ENCODE assay signal across 34 mouse cellular contexts in genomic region chr3:138373920-138374319, GRCm38 (mm10). TPM values are rescaled to one million over a fixed set of nuclear protein-coding genes. Genes with fewer than 3 reads are reported as not detected.
DNase-seq lines count a peak whose midpoint lies in the region; ATAC-seq and TF ChIP-seq lines count a peak whose summit lies in the region.
"Had no signal": no experiment of that assay in that cellular context is flagged by ENCODE, and none has a peak within 500 bp of the region (broad histone marks: within the 10 kb centered on the region; RNA-seq: fewer than 3 reads in every experiment).

No protein-coding gene starts in this region.

- ATAC-seq in liver, postnatal 0 days = peak; percentile 78
- no peak for ATAC-seq in liver, embryonic 12.5 days
- ATAC-seq: CD4-positive, CD25-positive, alpha-beta regulatory T cell, adult 4 months; forebrain, embryonic 14.5 days; forebrain, postnatal 0 days had no signal

- TF ChIP-seq POLR2A in kidney, adult 2 months (IDR thresholded peaks at IDR 0.05; ENCODE audit: low read depth, low read length) = no peak

- no peaks in the 10 kb centered on the region for H3K27me3 ChIP-seq in kidney, adult 2 months (replicated peaks; ENCODE audit: control insufficient read depth, insufficient read depth, low read length)
- H3K27me3 ChIP-seq in liver, postnatal 0 days (ENCODE audit: insufficient read depth, low read length) = no peaks in the 10 kb centered on the region
- no peaks in the 10 kb centered on the region for H3K27me3 ChIP-seq in liver, embryonic 12.5 days (replicated peaks)
- H3K27me3 ChIP-seq: embryonic facial prominence, embryonic 12.5 days; embryonic facial prominence, embryonic 15.5 days; hindbrain, embryonic 12.5 days; hindbrain, embryonic 15.5 days had no signal

- no peak overlapping the region for H3K27ac ChIP-seq in kidney, adult 2 months (ENCODE audit: insufficient read depth, low read depth, low read length)
- peak overlapping the region; percentile 18; the same call in 1 of the 2 replicates for H3K27ac ChIP-seq in liver, postnatal 0 days (ENCODE audit: low read depth)
- H3K27ac ChIP-seq in liver, embryonic 12.5 days = no peak overlapping the region
- H3K27ac ChIP-seq: embryonic facial prominence, embryonic 12.5 days; embryonic facial prominence, embryonic 15.5 days; gastrocnemius, adult 2 months; hindbrain, embryonic 12.5 days; hindbrain, embryonic 15.5 days had no signal

- H3K4me1 ChIP-seq in kidney, adult 2 months (ENCODE audit: control insufficient read depth, insufficient read depth, low read length) = no peaks in the 10 kb centered on the region
- H3K4me1 ChIP-seq in liver, postnatal 0 days (ENCODE audit: insufficient read depth) = peaks cover 3% of the 10 kb centered on the region
- no peaks in the 10 kb centered on the region for H3K4me1 ChIP-seq in liver, embryonic 12.5 days
- H3K4me1 ChIP-seq: embryonic facial prominence, embryonic 12.5 days; embryonic facial prominence, embryonic 15.5 days; hindbrain, embryonic 12.5 days; hindbrain, embryonic 15.5 days had no signal

- 70% methylated on average over 4 of the region's 4 CpGs for WGBS in kidney, adult 2 months
- 63% methylated on average over 4 of the region's 4 CpGs for WGBS in liver, postnatal 0 days (ENCODE audit: insufficient replicate concordance)
- WGBS in liver, embryonic 12.5 days (ENCODE audit: insufficient replicate concordance) = 72% methylated on average over 4 of the region's 4 CpGs

- no peaks in the 10 kb centered on the region for H3K9me3 ChIP-seq in liver, postnatal 0 days (ENCODE audit: low read length)
- no peaks in the 10 kb centered on the region for H3K9me3 ChIP-seq in liver, embryonic 12.5 days (replicated peaks)
- H3K9me3 ChIP-seq: embryonic facial prominence, embryonic 12.5 days; embryonic facial prominence, embryonic 15.5 days; hindbrain, embryonic 12.5 days; hindbrain, embryonic 15.5 days had no signal

- H3K4me3 ChIP-seq in kidney, adult 2 months (ENCODE audit: insufficient read depth, low read depth, low read length) = no peak overlapping the region
- no peak overlapping the region for H3K4me3 ChIP-seq in liver, postnatal 0 days (ENCODE audit: low read depth, low read length)
- H3K4me3 ChIP-seq in liver, embryonic 12.5 days = no peak overlapping the region
- H3K4me3 ChIP-seq: embryonic facial prominence, embryonic 12.5 days; embryonic facial prominence, embryonic 15.5 days; gastrocnemius, adult 2 months; hindbrain, embryonic 12.5 days; hindbrain, embryonic 15.5 days had no signal

- no peak overlapping the region for H3K4me2 ChIP-seq in liver, postnatal 0 days (ENCODE audit: low read depth, low read length)
- H3K4me2 ChIP-seq in liver, embryonic 12.5 days = no peak overlapping the region
- H3K4me2 ChIP-seq: embryonic facial prominence, embryonic 12.5 days; embryonic facial prominence, embryonic 15.5 days; heart, embryonic 11.5 days; hindbrain, embryonic 12.5 days; hindbrain, embryonic 15.5 days had no signal

- no peak for TF ChIP-seq EP300 in liver, postnatal 0 days (IDR thresholded peaks at IDR 0.05; ENCODE audit: low read depth)

- no peaks in the 10 kb centered on the region for H3K36me3 ChIP-seq in kidney, adult 2 months (ENCODE audit: control insufficient read depth, insufficient read depth, low read length)
- H3K36me3 ChIP-seq in liver, postnatal 0 days (replicated peaks; ENCODE audit: insufficient read depth, low read length) = no peaks in the 10 kb centered on the region
- H3K36me3 ChIP-seq in liver, embryonic 12.5 days = no peaks in the 10 kb centered on the region
- H3K36me3 ChIP-seq: embryonic facial prominence, embryonic 12.5 days; embryonic facial prominence, embryonic 15.5 days; hindbrain, embryonic 12.5 days; hindbrain, embryonic 15.5 days had no signal

- TF ChIP-seq CTCF in kidney, adult 2 months (conservative IDR thresholded peaks at IDR 0.05; ENCODE audit: insufficient read depth, insufficient read length, low read depth, low read length) = no peak
- no peak for TF ChIP-seq CTCF in liver, postnatal 0 days (IDR thresholded peaks at IDR 0.05; ENCODE audit: low read depth)

- no peak overlapping the region for H3K9ac ChIP-seq in liver, postnatal 0 days (replicated peaks)
- no peak overlapping the region for H3K9ac ChIP-seq in liver, embryonic 12.5 days
- H3K9ac ChIP-seq: embryonic facial prominence, embryonic 12.5 days; embryonic facial prominence, embryonic 15.5 days; forebrain, postnatal 0 days; hindbrain, embryonic 12.5 days; hindbrain, embryonic 15.5 days had no signal

- peak; percentile 32 for DNase-seq in adrenal gland, postnatal 14 days
- no peak for DNase-seq in adrenal gland, postnatal 4 days (ENCODE audit: low spot score in 2 of 2)
- DNase-seq in kidney, adult 2 months = peak; percentile 12
- no peak for DNase-seq in kidney, adult 18-20 months
- no peak for DNase-seq in liver, postnatal 0 days
- DNase-seq in spleen, postnatal 14 days (ENCODE audit: low spot score in 2 of 2) = no peak
- DNase-seq: cerebellum, adult 11-12 months; cerebellum, adult 8-10 months; cerebellum, postnatal 10 days; cerebellum, postnatal 36 days; forebrain, postnatal 0 days; gastrocnemius, adult 2 months; gastrocnemius, postnatal 14 days; heart, adult 11 months had no signal

RNA-seq across cellular contexts. Expression of gene Adh6b, which starts 32.3 kb away (rescaled TPM):
- total RNA-seq in adrenal gland, postnatal 14 days (2021) = 0.52 and 0.56 TPM in 2 replicates
- under 1 TPM; 0.48 to 0.73 TPM for total RNA-seq in adrenal gland, postnatal 4 days (2021)
- 0.05 and 0.11 TPM in 2 replicates for polyA plus RNA-seq in kidney, adult 2 months (2012; rRNA removed)
- 0.18 and 0.20 TPM in 2 replicates for polyA plus RNA-seq in liver, postnatal 0 days (2015; fragmentation: Nextera tagmentation; extraction: Ambion mirVana)
- polyA plus RNA-seq in liver, embryonic 12.5 days (2016; fragmentation: Nextera tagmentation; extraction: Ambion mirVana) = 0.41 and 0.68 TPM in 2 replicates
- total RNA-seq: gastrocnemius, adult 2 months; hematopoietic stem cell, adult 5-6 weeks; MEL had no signal
- polyA plus RNA-seq: C2C12; CD4-positive, CD25-positive, alpha-beta regulatory T cell, adult 4 months; cortical plate, adult 2 months; forebrain, postnatal 0 days; frontal cortex, adult 2 months; hindbrain, embryonic 15.5 days; intestine, embryonic 14.5 days had no signal

RNA-seq across cellular contexts. Expression of gene Adh4, which starts 41.3 kb away (rescaled TPM):
- 1.6 and 13.8 TPM in 2 replicates for total RNA-seq in adrenal gland, postnatal 14 days (2021)
- total RNA-seq in adrenal gland, postnatal 4 days (2021) = 1 to 10 TPM in 1 of 2 experiments, under 1 TPM in 1; 0.22 to 1.0 TPM
- polyA plus RNA-seq in kidney, adult 2 months (2012; rRNA removed) = 0.08 and 0.31 TPM in 2 replicates
- 0.82 and 1.6 TPM in 2 replicates for polyA plus RNA-seq in liver, postnatal 0 days (2015; fragmentation: Nextera tagmentation; extraction: Ambion mirVana)
- polyA plus RNA-seq in liver, embryonic 12.5 days (2016; fragmentation: Nextera tagmentation; extraction: Ambion mirVana) = 0.20 TPM in 1 of 2 replicates, not detected in the other
- total RNA-seq: forebrain, postnatal 0 days; gastrocnemius, adult 2 months; gastrocnemius, postnatal 14 days; gastrocnemius, postnatal 4 days; heart, adult 8-10 months; heart, postnatal 25 days; hematopoietic stem cell, adult 5-6 weeks; MEL had no signal
- polyA plus RNA-seq: C2C12; CD4-positive, CD25-positive, alpha-beta regulatory T cell, adult 4 months; cortical plate, adult 2 months; embryonic facial prominence, embryonic 12.5 days; embryonic facial prominence, embryonic 15.5 days; forebrain, embryonic 11.5 days; forebrain, embryonic 14.5 days; forebrain, postnatal 0 days; frontal cortex, adult 2 months; heart, embryonic 11.5 days; heart, embryonic 14.5 days; heart, postnatal 0 days; hindbrain, embryonic 12.5 days; hindbrain, embryonic 15.5 days; intestine, embryonic 14.5 days had no signal

Comparison
In these comparisons a context has a peak if more than half of its experiments do, and no peak if none do; other contexts are left out.
1. DNase-seq: peak in adrenal gland, postnatal 14 days (single experiment) and kidney, adult 2 months (single experiment); none in adrenal gland, postnatal 4 days (0 of 2), kidney, adult 18-20 months (single experiment), liver, postnatal 0 days (single experiment) and spleen, postnatal 14 days (0 of 2).